Mouse (Mus musculus) layer of hippocampus, adult 11-12 months (tissue): ENCODE results near the gene Gtdc1.
"Not testable (repeated sequence)": the region's sequence is repeated elsewhere in the genome, so short reads cannot be mapped to it uniquely, and the experiment has no call there.

ENCODE experiments used
- DNase-seq: peaks from one replicate; pipeline ENCODE4 v3.0.0; 2022; ENCODE audit warnings: low spot score

Gene Gtdc1

GRCm38 (mm10) chr2:44780961-44781360 is 146.5 kb downstream of the Gtdc1 start:
- DNase-seq = no peak

GRCm38 (mm10) chr2:44763898-44764297 is 163.6 kb downstream of the Gtdc1 start:
- DNase-seq = no peak

- DNase-seq = no peak
Observed at GRCm38 (mm10) chr2:44736618-44737017, 190.8 kb downstream of the Gtdc1 start.

- no peak for DNase-seq
Observed at GRCm38 (mm10) chr2:44721461-44721860, 206.0 kb downstream of the Gtdc1 start.

GRCm38 (mm10) chr2:44705883-44706615 is 221.4 kb downstream of the Gtdc1 start:
- peak; percentile 22 for DNase-seq

DNA sequence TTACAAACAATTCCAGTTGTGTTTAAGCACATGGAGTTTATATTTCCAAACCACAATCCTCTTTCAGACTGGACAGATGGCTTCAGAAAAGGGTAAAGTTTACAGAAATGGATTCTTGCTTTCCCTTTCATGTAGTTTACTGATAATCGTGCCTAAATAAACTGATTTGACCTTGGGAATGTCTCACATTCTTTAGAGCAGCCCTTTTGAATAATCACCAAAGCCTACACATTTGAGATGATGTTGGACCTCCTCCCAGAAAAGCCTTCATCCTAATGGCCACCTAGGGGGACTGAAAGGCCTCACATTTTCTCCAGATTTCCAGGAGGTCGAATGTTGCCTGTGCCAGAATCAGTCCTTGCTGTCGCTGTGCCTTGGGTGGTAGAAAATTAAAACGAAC is 227.2 kb downstream of the Gtdc1 start:
- DNase-seq = no peak

DNA sequence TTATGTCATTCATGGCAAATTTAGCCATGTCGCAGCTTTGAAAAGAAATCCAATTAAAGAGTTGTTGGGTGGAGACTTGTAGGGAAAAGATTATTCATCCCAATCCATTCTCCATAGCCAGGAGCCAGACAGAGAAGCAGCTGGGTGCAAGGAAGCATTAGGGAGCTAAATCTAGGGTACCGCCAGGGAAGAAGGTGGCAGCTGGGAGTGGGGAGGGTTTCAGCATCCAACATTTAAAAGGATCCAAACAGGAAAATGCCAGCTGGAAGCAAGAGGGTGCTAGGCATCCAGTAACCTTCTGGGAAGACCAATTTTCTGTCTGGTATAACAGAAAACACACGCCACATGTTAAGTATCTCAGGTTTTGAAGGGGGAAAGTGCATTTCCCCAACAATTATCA is 231.0 kb downstream of the Gtdc1 start:
- DNase-seq = peak; percentile 17

DNA sequence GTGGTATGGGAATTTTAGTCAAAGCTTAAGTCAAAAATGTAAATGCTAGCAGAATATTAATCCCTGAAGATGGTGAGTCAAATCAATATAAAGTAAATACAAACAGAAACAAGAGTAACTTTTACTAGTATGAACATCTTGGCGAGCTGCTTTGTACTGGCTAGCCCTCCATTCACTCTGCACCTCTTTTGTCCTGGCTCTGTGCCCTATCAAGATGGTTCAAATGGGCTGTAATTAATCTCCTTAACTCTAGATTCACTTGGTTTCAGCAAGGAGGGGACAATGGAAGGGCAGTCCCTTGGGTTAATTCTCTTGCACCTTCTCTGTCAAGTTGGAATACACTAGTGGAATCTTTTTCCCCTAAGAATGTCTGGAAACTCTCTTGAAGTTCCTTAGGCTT is 233.6 kb downstream of the Gtdc1 start:
- DNase-seq = no peak

DNA sequence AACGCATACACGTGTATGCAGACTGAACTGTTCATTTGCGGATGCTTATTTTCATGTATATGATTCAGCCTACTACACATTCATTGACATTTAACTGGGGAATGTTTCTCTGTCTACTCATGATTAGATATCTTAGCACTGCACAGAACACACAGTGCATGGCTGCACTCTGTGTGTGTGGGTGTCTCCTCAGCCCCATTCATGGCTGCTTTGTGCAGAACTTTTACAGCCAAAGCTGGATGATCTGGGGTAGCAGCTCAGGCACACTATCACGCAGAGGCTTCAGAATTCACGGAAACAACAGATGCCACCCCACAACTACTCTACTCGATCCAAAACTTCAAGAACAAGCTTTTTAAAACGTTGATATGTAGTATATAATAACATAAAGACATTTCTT is 263.4 kb downstream of the Gtdc1 start:
- peak; percentile 21 for DNase-seq

GRCm38 (mm10) chr2:44659870-44660269 is 267.6 kb downstream of the Gtdc1 start:
- no peak for DNase-seq

- DNase-seq = no peak
Observed at GRCm38 (mm10) chr2:44659011-44659410, 268.4 kb downstream of the Gtdc1 start.

DNA sequence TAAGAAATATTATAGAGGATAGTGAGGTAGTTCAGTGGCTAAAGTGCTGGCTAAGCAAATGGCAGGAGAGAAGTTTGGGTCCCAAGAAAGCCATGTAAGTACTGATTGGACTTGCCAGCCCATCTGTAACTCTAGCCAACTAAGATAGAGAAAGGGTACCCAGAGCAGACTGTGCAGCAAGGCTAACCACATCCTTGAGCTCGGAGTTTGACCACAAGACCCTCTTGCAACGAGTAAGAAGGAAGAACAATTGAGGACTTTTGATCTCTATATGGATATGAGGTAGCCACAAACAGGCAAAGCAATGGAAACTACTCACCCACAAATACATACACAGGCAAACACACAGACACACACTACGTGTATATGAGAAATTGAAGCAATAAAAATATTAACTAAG is 278.9 kb downstream of the Gtdc1 start:
- DNase-seq = no peak

DNA sequence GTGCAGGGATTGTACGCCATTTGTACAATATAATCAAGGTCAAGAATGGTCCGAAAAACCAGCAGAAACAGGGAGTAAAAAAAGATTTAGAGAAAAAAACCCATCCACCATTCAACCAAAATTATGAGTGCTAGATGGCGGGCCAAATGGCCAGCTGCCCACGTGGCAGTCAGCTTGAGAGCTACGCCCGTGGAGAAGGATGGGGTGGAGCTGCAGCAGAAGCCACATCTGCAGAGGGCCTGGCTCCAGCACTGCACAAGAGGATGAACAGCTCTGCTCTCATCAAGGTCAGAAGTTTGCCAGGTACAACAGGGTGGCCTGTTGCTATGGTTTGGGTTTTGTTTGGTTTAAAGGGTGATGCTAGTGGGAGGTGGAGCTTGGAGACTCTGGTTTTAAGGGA is 281.1 kb downstream of the Gtdc1 start:
- DNase-seq = no peak

- DNase-seq = no peak
Observed at GRCm38 (mm10) chr2:44639370-44639769, 288.1 kb downstream of the Gtdc1 start.

DNA sequence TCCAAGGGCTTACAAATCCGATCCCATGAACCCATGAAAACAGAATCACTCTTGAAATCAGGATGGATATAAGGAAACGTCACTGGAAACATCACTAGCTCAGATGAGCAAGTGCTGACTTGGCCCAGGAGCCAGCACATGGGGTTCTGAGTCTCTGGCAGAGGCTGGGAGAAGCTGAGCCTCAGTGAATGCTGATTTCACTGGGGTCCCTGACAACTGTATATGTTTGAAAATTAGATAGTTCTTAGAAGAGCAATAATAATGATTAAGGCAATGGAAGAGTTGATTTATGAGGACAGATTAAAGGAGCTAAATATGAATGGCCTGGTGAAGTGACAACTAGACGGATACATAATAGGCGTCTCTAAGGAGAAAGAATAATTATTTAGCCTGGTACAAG is 289.3 kb downstream of the Gtdc1 start:
- DNase-seq = no peak

GRCm38 (mm10) chr2:44633971-44634370 is 293.5 kb downstream of the Gtdc1 start:
- DNase-seq = no peak

DNA sequence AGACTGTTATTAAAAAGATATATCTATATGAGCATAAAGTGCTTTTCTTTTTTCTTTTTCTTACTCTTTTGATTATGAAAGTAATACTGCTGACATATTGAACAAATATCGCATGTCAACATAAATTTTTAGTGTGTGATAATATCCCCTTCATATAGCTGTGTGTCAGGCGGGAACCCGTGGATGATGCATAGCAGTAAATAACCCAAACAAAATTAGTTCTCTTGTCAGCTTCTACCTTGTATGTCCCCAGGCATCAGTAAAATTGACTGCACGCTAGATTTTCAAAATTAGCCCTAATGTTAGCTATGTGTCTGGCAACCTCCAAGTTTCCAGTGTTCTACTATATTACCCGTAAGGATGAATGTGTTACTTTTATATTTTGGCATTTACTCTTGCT is 294.4 kb downstream of the Gtdc1 start:
- DNase-seq = no peak

GRCm38 (mm10) chr2:44632584-44632983 is 294.9 kb downstream of the Gtdc1 start:
- no peak for DNase-seq

DNA sequence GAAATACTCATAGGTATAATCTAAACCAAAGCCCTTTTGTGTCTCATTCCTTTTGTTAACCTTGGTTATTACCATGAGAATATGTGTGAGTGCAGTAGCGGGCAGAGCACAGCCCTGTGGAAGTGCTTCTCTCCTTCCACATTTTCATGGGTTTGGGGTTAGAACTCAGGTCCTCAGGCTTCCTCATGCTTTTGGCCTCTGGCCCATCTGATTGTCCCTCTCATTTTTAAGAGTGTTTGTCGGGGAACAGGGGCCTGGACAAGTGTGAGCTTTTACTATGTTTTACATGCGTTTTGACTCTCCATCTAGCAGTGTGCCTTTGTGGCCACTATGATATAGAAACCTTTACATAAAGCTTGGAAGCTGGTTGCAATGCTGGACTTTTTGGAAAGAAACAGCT is 296.4 kb downstream of the Gtdc1 start:
- no peak for DNase-seq

GRCm38 (mm10) chr2:44628778-44629177 is 298.7 kb downstream of the Gtdc1 start:
- DNase-seq = no peak

GRCm38 (mm10) chr2:44625154-44625553 is 302.3 kb downstream of the Gtdc1 start:
- no peak for DNase-seq

DNA sequence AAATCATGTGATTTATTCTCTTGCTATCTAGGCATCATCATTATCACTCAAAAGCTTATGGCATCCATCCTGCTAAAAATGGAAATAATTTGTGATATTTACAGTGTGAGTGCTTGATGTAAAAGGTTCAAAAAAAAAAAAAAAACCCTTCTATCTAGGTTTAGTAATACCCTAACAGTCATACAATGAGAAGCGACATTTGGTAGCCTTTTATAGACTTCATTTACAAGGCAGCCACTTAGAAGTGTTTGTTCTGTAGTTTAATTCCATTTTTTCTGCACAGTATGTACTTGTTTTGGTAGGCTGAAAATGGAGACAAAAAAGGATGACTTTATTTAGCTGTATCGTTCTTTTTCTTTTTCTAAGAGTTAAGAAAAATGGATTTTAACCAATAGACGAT is 305.0 kb downstream of the Gtdc1 start:
- DNase-seq = no peak

DNA sequence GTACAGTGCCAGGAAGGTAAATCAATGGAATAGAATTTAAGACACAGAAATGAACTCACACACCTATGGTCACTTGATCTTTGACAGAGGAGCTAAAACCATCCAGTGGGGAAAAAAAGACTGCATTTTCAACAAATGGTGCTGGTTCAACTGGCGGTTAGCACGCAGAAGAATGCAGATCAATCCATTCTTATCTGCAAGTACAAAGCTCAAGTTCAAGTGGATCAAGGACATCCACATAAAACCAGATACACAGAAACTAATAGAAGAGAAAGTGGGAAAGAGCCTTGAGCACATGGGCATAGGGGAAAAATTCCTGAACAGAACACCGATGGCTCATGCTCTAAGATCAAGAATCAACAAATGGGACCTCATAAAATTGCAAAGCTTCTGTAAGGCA is 327.8 kb downstream of the Gtdc1 start:
- DNase-seq = not testable (repeated sequence)

DNA sequence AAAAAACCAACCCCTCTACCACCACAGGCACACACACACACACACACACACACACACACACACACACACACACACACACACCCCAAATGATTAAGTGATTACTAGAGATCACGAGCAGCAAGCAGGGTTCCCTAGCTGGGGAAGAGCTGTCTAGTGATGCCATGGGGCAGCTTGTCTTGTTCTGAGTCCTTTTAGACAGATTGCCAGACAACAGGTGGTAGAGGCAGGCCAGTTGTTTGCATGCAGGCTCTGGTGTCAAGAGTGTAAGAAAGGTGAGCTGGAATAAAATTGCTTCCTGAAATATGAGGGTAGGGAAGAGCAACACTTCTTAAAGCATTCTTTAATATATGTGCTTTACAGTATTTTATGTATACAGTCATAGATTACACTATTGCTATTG is 333.2 kb downstream of the Gtdc1 start:
- DNase-seq = no peak
